Mouse (Mus musculus): ENCODE results near the gene Mthfr. TPM values are rescaled to one million over a fixed set of nuclear protein-coding genes. Genes with fewer than 3 reads are reported as not detected.

The Mthfr gene
- polyA plus RNA-seq, 1 experiment from 2014 or later = 4.5 TPM

GRCm38 (mm10) chr4:148018410-148018809 is 20.5 kb upstream of the Mthfr start:
- no peak for ATAC-seq
- 72% methylated on average over 2 of the region's 2 CpGs for WGBS (ENCODE audit: insufficient replicate concordance)
- peaks cover 47% of the 10 kb centered on the region for H3K36me3 ChIP-seq (replicated peaks; ENCODE audit: insufficient read depth, low read length)

DNA sequence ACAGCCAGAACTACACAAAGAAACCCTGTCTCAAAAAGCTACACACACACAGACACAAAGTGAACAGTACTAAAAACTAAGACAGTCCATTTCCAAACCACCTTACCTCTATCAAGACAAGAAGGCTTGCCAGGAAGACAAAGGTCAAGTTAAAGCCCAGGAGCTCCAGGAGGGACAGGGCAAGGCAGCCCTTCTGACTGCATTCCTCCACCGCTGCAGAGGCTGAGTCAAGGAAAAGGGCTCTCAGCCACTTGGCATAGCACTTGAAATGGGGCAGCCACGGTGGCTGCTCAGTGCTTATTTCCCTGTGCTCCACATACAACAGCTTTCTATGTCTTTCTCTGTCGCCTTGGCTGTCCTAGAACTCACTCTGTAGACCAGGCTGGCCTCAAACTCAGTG is 14.9 kb upstream of the Mthfr start:
- Histone ChIP-seq H3K4me3 (ENCODE audit: low read depth, low read length) (no peak overlapping the region), H3K4me1 (ENCODE audit: insufficient read depth) (no peaks in the 10 kb centered on the region), H3K36me3 (replicated peaks; ENCODE audit: insufficient read depth, low read length) (peaks cover 39% of the 10 kb centered on the region), H3K9me3 (ENCODE audit: low read length) (no peaks in the 10 kb centered on the region), H3K9ac (replicated peaks) (no peak overlapping the region), H3K27ac (ENCODE audit: low read depth) (no peak overlapping the region), H3K4me2 (ENCODE audit: low read depth, low read length) (no peak overlapping the region), H3K27me3 (ENCODE audit: insufficient read depth, low read length) (no peaks in the 10 kb centered on the region)
- TF ChIP-seq EP300 (IDR thresholded peaks at IDR 0.05; ENCODE audit: low read depth) (no peak), CTCF (IDR thresholded peaks at IDR 0.05; ENCODE audit: low read depth) (no peak)
- WGBS (ENCODE audit: insufficient replicate concordance) = 78% methylated on average over 3 of the region's 3 CpGs
- no peak for ATAC-seq
- no peak for DNase-seq

More at GRCm38 (mm10) chr4:148018410-148018809, 20.5 kb upstream of the Mthfr start:
- no peak overlapping the region for H3K4me3 ChIP-seq (ENCODE audit: low read depth, low read length)
- H3K4me2 ChIP-seq (ENCODE audit: low read depth, low read length) = no peak overlapping the region
- H3K27me3 ChIP-seq (ENCODE audit: insufficient read depth, low read length) = no peaks in the 10 kb centered on the region
- no peak for TF ChIP-seq EP300 (IDR thresholded peaks at IDR 0.05; ENCODE audit: low read depth)
- no peak for TF ChIP-seq CTCF (IDR thresholded peaks at IDR 0.05; ENCODE audit: low read depth)
- DNase-seq = no peak
- no peak overlapping the region for H3K27ac ChIP-seq (ENCODE audit: low read depth)
- no peak overlapping the region for H3K9ac ChIP-seq (replicated peaks)
- no peaks in the 10 kb centered on the region for H3K9me3 ChIP-seq (ENCODE audit: low read length)
- H3K4me1 ChIP-seq (ENCODE audit: insufficient read depth) = no peaks in the 10 kb centered on the region

DNA sequence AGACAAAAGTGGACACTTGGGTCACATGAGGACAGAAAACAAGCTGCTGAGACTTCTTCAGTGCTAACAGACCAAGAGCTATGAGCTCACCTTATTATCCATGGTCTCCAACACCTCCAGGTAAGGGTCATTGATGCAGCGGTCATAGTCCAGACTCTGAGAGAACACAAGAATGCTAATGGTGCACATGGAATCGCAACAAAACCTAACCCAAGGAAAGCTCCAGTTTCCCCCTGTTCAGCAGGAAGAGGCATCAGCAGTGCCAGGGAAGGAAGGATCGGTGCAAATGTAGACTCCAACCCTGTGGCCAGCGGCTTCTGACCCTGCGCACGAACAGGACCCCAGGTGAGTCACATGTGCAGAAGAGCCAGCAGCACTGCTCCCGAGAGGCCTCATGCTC is 9.6 kb upstream of the Mthfr start:
- H3K36me3 ChIP-seq (replicated peaks; ENCODE audit: insufficient read depth, low read length) = peaks cover 22% of the 10 kb centered on the region
- ATAC-seq = no peak

DNA sequence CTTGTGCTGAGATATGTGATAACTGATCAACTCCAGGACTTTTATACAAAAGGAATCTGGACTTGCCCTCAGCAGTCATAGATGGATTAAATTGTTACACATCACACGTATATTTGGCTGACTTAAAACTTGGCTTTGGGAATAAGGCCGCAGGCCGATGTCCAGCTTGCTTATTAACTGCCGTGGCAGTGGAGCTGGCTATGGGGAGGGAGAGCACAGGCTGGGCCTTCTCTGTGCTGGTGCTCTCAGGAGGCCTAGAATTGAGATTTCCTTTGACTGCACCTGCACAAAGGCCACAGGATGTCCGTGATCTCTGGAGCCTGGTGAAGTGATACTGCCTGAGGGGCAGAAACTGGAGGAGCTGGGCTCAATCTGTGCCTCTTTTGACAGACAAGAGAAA is 8.4 kb upstream of the Mthfr start:
- no peak overlapping the region for H3K9ac ChIP-seq (replicated peaks)
- H3K36me3 ChIP-seq (replicated peaks; ENCODE audit: insufficient read depth, low read length) = peaks cover 20% of the 10 kb centered on the region
- H3K27ac ChIP-seq (ENCODE audit: low read depth) = no peak overlapping the region
- no peak overlapping the region for H3K4me3 ChIP-seq (ENCODE audit: low read depth, low read length)
- ATAC-seq = no peak
- no peaks in the 10 kb centered on the region for H3K4me1 ChIP-seq (ENCODE audit: insufficient read depth)
- H3K4me2 ChIP-seq (ENCODE audit: low read depth, low read length) = no peak overlapping the region
- no peaks in the 10 kb centered on the region for H3K27me3 ChIP-seq (ENCODE audit: insufficient read depth, low read length)
- no peak for DNase-seq
- H3K9me3 ChIP-seq (ENCODE audit: low read length) = no peaks in the 10 kb centered on the region
- TF ChIP-seq EP300 (IDR thresholded peaks at IDR 0.05; ENCODE audit: low read depth) (no peak), CTCF (IDR thresholded peaks at IDR 0.05; ENCODE audit: low read depth) (no peak)
- 83% methylated on average over 5 of the region's 5 CpGs for WGBS (ENCODE audit: insufficient replicate concordance)

More for the DNA sequence above, 9.6 kb upstream of the Mthfr start:
- Histone ChIP-seq H3K9me3 (ENCODE audit: low read length) (no peaks in the 10 kb centered on the region), H3K4me3 (ENCODE audit: low read depth, low read length) (no peak overlapping the region), H3K9ac (replicated peaks) (no peak overlapping the region), H3K4me1 (ENCODE audit: insufficient read depth) (no peaks in the 10 kb centered on the region), H3K27me3 (ENCODE audit: insufficient read depth, low read length) (no peaks in the 10 kb centered on the region), H3K4me2 (ENCODE audit: low read depth, low read length) (no peak overlapping the region), H3K27ac (ENCODE audit: low read depth) (no peak overlapping the region)
- no peak for DNase-seq
- WGBS (ENCODE audit: insufficient replicate concordance) = 91% methylated on average over 7 of the region's 7 CpGs
- no peak for TF ChIP-seq EP300 (IDR thresholded peaks at IDR 0.05; ENCODE audit: low read depth)
- TF ChIP-seq CTCF (IDR thresholded peaks at IDR 0.05; ENCODE audit: low read depth) = no peak

DNA sequence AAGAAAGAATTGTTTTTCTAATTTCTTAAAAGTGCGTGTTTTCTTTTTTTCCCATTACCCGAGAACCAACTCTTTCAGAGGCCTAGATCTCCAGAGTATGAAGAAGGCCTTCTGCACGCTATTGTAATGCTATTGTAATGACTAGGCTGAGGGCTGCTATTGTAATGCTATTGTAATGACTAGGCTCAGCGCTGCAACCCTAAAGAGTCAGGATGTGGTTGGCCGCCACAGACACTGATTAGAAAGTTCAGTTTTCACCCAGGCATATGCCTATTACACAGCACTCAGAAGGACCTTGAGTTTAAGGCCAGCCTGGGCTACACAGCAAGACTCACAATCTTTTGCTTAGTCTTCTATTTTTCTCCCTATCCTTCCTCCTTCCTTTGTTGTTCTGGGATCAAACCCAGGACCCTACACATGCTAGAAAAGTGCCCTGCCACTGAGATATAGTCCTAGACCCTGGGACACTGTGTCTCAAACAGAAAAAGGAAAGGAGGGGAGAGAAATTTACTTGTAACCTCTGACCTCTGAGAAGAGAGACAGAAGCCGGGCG is 4.9 kb upstream of the Mthfr start:
- Histone ChIP-seq H3K27ac (ENCODE audit: low read depth) (no peak overlapping the region), H3K9ac (replicated peaks) (no peak overlapping the region), H3K4me3 (ENCODE audit: low read depth, low read length) (no peak overlapping the region), H3K4me2 (ENCODE audit: low read depth, low read length) (no peak overlapping the region), H3K27me3 (ENCODE audit: insufficient read depth, low read length) (no peaks in the 10 kb centered on the region), H3K4me1 (ENCODE audit: insufficient read depth) (peaks cover 10% of the 10 kb centered on the region), H3K36me3 (replicated peaks; ENCODE audit: insufficient read depth, low read length) (0 out of 2 replicates have a peak, but pooled peaks cover 6% of the 10 kb centered on the region), H3K9me3 (ENCODE audit: low read length) (no peaks in the 10 kb centered on the region)
- ATAC-seq (no peak), DNase-seq (no peak)
- 67% methylated on average over 7 of the region's 7 CpGs for WGBS (ENCODE audit: insufficient replicate concordance)
- TF ChIP-seq EP300 (IDR thresholded peaks at IDR 0.05; ENCODE audit: low read depth) = no peak
- TF ChIP-seq CTCF (IDR thresholded peaks at IDR 0.05; ENCODE audit: low read depth) = no peak

DNA sequence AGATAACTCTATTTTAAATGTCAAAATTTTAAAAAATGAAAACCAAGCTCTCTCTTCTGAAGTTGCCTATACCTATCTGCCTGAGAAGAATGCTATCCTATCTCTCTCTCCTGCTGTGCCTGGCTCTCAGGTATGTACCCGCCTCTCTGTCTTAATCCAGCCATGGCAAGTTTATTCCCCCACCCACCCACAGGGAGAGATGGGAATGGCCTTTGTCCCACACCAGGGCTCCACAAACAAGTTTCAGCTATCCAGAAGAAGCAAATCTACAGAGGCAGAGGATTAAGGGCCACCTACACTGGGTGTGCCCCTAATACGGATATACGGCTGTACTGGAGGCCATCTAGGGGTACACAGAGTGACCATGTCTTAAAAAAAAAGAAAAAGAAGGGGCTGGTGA is 3.4 kb upstream of the Mthfr start:
- no peak for TF ChIP-seq CTCF (IDR thresholded peaks at IDR 0.05; ENCODE audit: low read depth)
- no peak for TF ChIP-seq EP300 (IDR thresholded peaks at IDR 0.05; ENCODE audit: low read depth)
- WGBS (ENCODE audit: insufficient replicate concordance) = 82% methylated on average over 3 of the region's 3 CpGs
- H3K27me3 ChIP-seq (ENCODE audit: insufficient read depth, low read length) = no peaks in the 10 kb centered on the region
- H3K36me3 ChIP-seq (replicated peaks; ENCODE audit: insufficient read depth, low read length) = 0 out of 2 replicates have a peak, but pooled peaks cover 2% of the 10 kb centered on the region
- H3K9ac ChIP-seq (replicated peaks) = no peak overlapping the region
- H3K9me3 ChIP-seq (ENCODE audit: low read length) = no peaks in the 10 kb centered on the region
- peaks cover 24% of the 10 kb centered on the region for H3K4me1 ChIP-seq (ENCODE audit: insufficient read depth)
- no peak overlapping the region for H3K4me3 ChIP-seq (ENCODE audit: low read depth, low read length)
- no peak for ATAC-seq
- no peak overlapping the region for H3K4me2 ChIP-seq (ENCODE audit: low read depth, low read length)
- DNase-seq = no peak
- H3K27ac ChIP-seq (ENCODE audit: low read depth) = no peak overlapping the region

Data from liver, postnatal 0 days (tissue).